Mouse (Mus musculus): ENCODE results near the gene Rbm8a2.

- no peak for TF ChIP-seq E2F4 (IDR thresholded peaks at IDR 0.05; ENCODE audit: insufficient replicate concordance, low read depth, low read length)
- TF ChIP-seq CTCF (conservative IDR thresholded peaks at IDR 0.05 in 1 of 2, IDR thresholded peaks at IDR 0.05 in 1 of 2; ENCODE audit: low read depth in 2 of 2, low read length in 2 of 2), result no peak
- no peak for TF ChIP-seq SMC3 (IDR thresholded peaks at IDR 0.05; ENCODE audit: low read depth, low read length)
- TF ChIP-seq HCFC1 (IDR thresholded peaks at IDR 0.05; ENCODE audit: low read depth, low read length), result no peak
- no peak for TF ChIP-seq SIN3A (IDR thresholded peaks at IDR 0.05; ENCODE audit: low read length)
- TF ChIP-seq ZNF384 (IDR thresholded peaks at IDR 0.05; ENCODE audit: low read depth, low read length), result no peak
Measured at GRCm38 (mm10) chr1:175961786-175962185, 17.1 kb downstream of the Rbm8a2 start.

Data from CH12.LX (cell line).